25 mouse cellular contexts compared by ENCODE assay signal in the genomic region with DNA sequence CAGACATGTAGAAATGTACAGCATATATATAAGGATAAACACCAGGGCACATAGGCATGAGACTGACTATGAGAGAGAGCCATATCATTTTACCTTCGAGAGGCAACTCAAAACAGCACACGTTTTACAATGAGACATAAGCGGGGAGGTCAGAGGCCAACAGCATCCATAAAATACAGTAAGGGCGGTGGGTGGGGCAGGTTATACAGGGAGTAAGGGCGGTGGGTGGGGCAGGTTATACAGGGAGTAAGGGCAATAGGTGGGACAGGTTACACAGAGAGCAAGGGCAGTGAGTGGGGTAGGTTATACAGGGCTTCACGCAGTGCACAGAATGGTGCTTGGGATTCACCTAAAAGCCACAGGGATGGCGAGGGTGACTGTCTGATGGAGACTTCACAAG. TPM values are rescaled to one million over a fixed set of nuclear protein-coding genes. Genes with fewer than 3 reads are reported as not detected.
DNase-seq lines count a peak whose midpoint lies in the region; ATAC-seq and TF ChIP-seq lines count a peak whose summit lies in the region.
"Had no signal": no experiment of that assay in that cellular context is flagged by ENCODE, and none has a peak within 500 bp of the region (broad histone marks: within the 10 kb centered on the region; RNA-seq: fewer than 3 reads in every experiment).

No protein-coding gene starts in this region.

- H3K9me3 ChIP-seq in intestine, embryonic 15.5 days = no peaks in the 10 kb centered on the region
- H3K9me3 ChIP-seq in intestine, postnatal 0 days (ENCODE audit: control insufficient read depth) = no peaks in the 10 kb centered on the region
- H3K9me3 ChIP-seq: embryonic facial prominence, embryonic 10.5 days; embryonic facial prominence, embryonic 12.5 days; forebrain, embryonic 10.5 days; forebrain, embryonic 12.5 days; G1E had no signal

- no peak overlapping the region for H3K9ac ChIP-seq in intestine, embryonic 15.5 days
- H3K9ac ChIP-seq in intestine, postnatal 0 days (ENCODE audit: low read depth, low read length) = no peak overlapping the region
- H3K9ac ChIP-seq: embryonic facial prominence, embryonic 12.5 days; forebrain, embryonic 12.5 days had no signal

- H3K4me3 ChIP-seq in gastrocnemius, adult 2 months = no peak overlapping the region
- H3K4me3 ChIP-seq in intestine, embryonic 15.5 days (replicated peaks) = no peak overlapping the region
- H3K4me3 ChIP-seq in intestine, postnatal 0 days (ENCODE audit: low read depth, low read length) = no peak overlapping the region
- H3K4me3 ChIP-seq: embryonic facial prominence, embryonic 10.5 days; embryonic facial prominence, embryonic 12.5 days; erythroblast, embryonic 14.5 days; forebrain, embryonic 10.5 days; forebrain, embryonic 12.5 days had no signal

- intact Hi-C loops in gastrocnemius, adult 2 months (cut with DNase I) = no loop called here
- intact Hi-C loops in gastrocnemius, postnatal 36 days (cut with DNase I) = no loop called here

- H3K4me2 ChIP-seq in intestine, embryonic 15.5 days (replicated peaks) = no peak overlapping the region
- no peak overlapping the region for H3K4me2 ChIP-seq in intestine, postnatal 0 days (replicated peaks; ENCODE audit: low read depth)
- H3K4me2 ChIP-seq: embryonic facial prominence, embryonic 12.5 days; forebrain, embryonic 12.5 days had no signal

- H3K36me3 ChIP-seq in intestine, embryonic 15.5 days = peaks cover 30% of the 10 kb centered on the region
- H3K36me3 ChIP-seq in intestine, postnatal 0 days (ENCODE audit: control insufficient read depth, insufficient read depth) = peaks cover 50% of the 10 kb centered on the region

- ATAC-seq in intestine, embryonic 15.5 days = 0 out of 2 replicates have a peak, but pooled peaks have one; percentile 51
- no peak for ATAC-seq in intestine, postnatal 0 days
- no peak for ATAC-seq in erythroblast, adult 5-6 weeks (replicated peaks; ENCODE audit: low FRiP score, poor library complexity, severe bottlenecking)
- ATAC-seq: activated CD4-positive, CD25-positive, alpha-beta regulatory T cell, adult 4 months; CD4-positive, CD25-positive, alpha-beta regulatory T cell, adult 4 months; forebrain, embryonic 14.5 days; forebrain, embryonic 16.5 days; Patski had no signal

- WGBS in intestine, embryonic 15.5 days = 83% methylated on average over 7 of the region's 7 CpGs
- WGBS in intestine, postnatal 0 days = 62% methylated on average over 7 of the region's 7 CpGs

- no peaks in the 10 kb centered on the region for H3K4me1 ChIP-seq in intestine, embryonic 15.5 days (replicated peaks)
- no peaks in the 10 kb centered on the region for H3K4me1 ChIP-seq in intestine, postnatal 0 days (replicated peaks; ENCODE audit: control insufficient read depth, insufficient read depth, low read length)
- H3K4me1 ChIP-seq: embryonic facial prominence, embryonic 10.5 days; embryonic facial prominence, embryonic 12.5 days; forebrain, embryonic 10.5 days; forebrain, embryonic 12.5 days had no signal

- H3K27me3 ChIP-seq in intestine, embryonic 15.5 days (replicated peaks) = no peaks in the 10 kb centered on the region
- H3K27me3 ChIP-seq in intestine, postnatal 0 days (replicated peaks; ENCODE audit: control insufficient read depth, insufficient read depth, low read length) = no peaks in the 10 kb centered on the region
- H3K27me3 ChIP-seq: embryonic facial prominence, embryonic 12.5 days; forebrain, embryonic 12.5 days; Patski had no signal

- peak overlapping the region; percentile 53; the same call in 1 of the 2 replicates for H3K27ac ChIP-seq in gastrocnemius, adult 2 months
- H3K27ac ChIP-seq in intestine, embryonic 15.5 days = no peak overlapping the region
- H3K27ac ChIP-seq in intestine, postnatal 0 days (ENCODE audit: low read depth, low read length) = no peak overlapping the region
- H3K27ac ChIP-seq: embryonic facial prominence, embryonic 10.5 days; embryonic facial prominence, embryonic 12.5 days; forebrain, embryonic 10.5 days; forebrain, embryonic 12.5 days had no signal

- TF ChIP-seq CTCF in gastrocnemius, adult 2 months (IDR thresholded peaks at IDR 0.05) = no peak
- TF ChIP-seq CTCF in intestine, postnatal 0 days (IDR thresholded peaks at IDR 0.05; ENCODE audit: low read depth) = no peak

- no peak for DNase-seq in gastrocnemius, adult 2 months
- no peak for DNase-seq in gastrocnemius, postnatal 36 days
- DNase-seq: adrenal gland, adult 8-10 months; adrenal gland, postnatal 14 days; adrenal gland, postnatal 36 days; B cell, adult 2 months; cerebellum, adult 11-12 months; cerebellum, adult 2 months; cerebellum, adult 9-10 months; cerebellum, postnatal 10 days; cerebellum, postnatal 25 days had no signal

RNA-seq across cellular contexts. Expression of gene Ptcd2, which starts 24.1 kb away (rescaled TPM):
- 10 to 100 TPM; 20.1 to 35.5 TPM for total RNA-seq in gastrocnemius, adult 2 months (2021)
- total RNA-seq in gastrocnemius, postnatal 36 days (2021) = 10 to 100 TPM; 22.3 to 28.2 TPM
- polyA plus RNA-seq in intestine, embryonic 15.5 days (2015; fragmentation: Nextera tagmentation; extraction: Ambion mirVana) = 54.8 and 62.3 TPM in 2 replicates
- polyA plus RNA-seq in intestine, postnatal 0 days (2015; fragmentation: Nextera tagmentation; extraction: Ambion mirVana) = 28.3 and 28.5 TPM in 2 replicates
- total RNA-seq in erythroblast, adult 5-6 weeks (2015; ENCODE audit: low replicate concordance) = 5.6 and 13.8 TPM in 2 replicates
- 5.6 and 10.0 TPM in 2 replicates for total RNA-seq in erythroblast, adult 5-6 weeks (2017; ENCODE audit: low replicate concordance)

RNA-seq across cellular contexts. Expression of gene Mrps27, which starts 24.1 kb away (rescaled TPM):
- total RNA-seq in gastrocnemius, adult 2 months (2021) = 10 to 100 TPM; 24.0 to 32.9 TPM
- total RNA-seq in gastrocnemius, postnatal 36 days (2021) = 10 to 100 TPM; 27.4 to 28.4 TPM
- polyA plus RNA-seq in intestine, embryonic 15.5 days (2015; fragmentation: Nextera tagmentation; extraction: Ambion mirVana) = 71.4 and 72.2 TPM in 2 replicates
- polyA plus RNA-seq in intestine, postnatal 0 days (2015; fragmentation: Nextera tagmentation; extraction: Ambion mirVana) = 17.2 and 17.4 TPM in 2 replicates
- total RNA-seq in erythroblast, adult 5-6 weeks (2015; ENCODE audit: low replicate concordance) = 3.6 TPM in 1 of 2 replicates, not detected in the other
- total RNA-seq in erythroblast, adult 5-6 weeks (2017; ENCODE audit: low replicate concordance) = 1.9 and 3.5 TPM in 2 replicates

Comparison
In these comparisons a context has a peak if more than half of its experiments do, and no peak if none do; other contexts are left out.
1. RNA of gene Mrps27, which starts 24.1 kb away (total RNA-seq): 24.0 to 32.9 TPM in gastrocnemius, adult 2 months and 27.4 to 28.4 TPM in gastrocnemius, postnatal 36 days; 1.9 to 3.6 TPM in erythroblast, adult 5-6 weeks; every median in the first group is over 4 times any median in the second.